Mouse (Mus musculus) kidney, embryonic 16.5 days (tissue): ENCODE measurements around the gene Nostrin. TPM values are rescaled to one million over a fixed set of nuclear protein-coding genes. Genes with fewer than 3 reads are reported as not detected.

ENCODE experiments used
- ATAC-seq: fragments of 200-750 bp; cut with Nextera tagmentation; 2 replicates; pipeline ENCODE4 v1.8.0; 2017; ENCODE audit warnings: moderate TSS enrichment; ENCODE audit not compliant: low FRiP score, low TSS enrichment
- H3K27ac ChIP-seq: fragments of 300-500 bp; sonication (generic); 2 replicates; pipeline ENCODE4 v1.5.1; 2014; ENCODE audit warnings: low read length
- H3K27me3 ChIP-seq: fragments of 300-500 bp; sonication (generic); 2 replicates; pipeline ENCODE4 v1.6.1; 2014; ENCODE audit warnings: low read length, control low read depth, mixed read lengths; ENCODE audit not compliant: insufficient read depth
- H3K36me3 ChIP-seq: fragments of 300-500 bp; sonication (generic); 2 replicates; pipeline ENCODE4 v1.6.1; 2014; ENCODE audit warnings: low read length, control low read depth, mixed read lengths; ENCODE audit not compliant: insufficient read depth
- H3K4me1 ChIP-seq: fragments of 300-500 bp; sonication (generic); 2 replicates; pipeline ENCODE4 v1.6.1; 2014; ENCODE audit warnings: low read length, control low read depth, mixed read lengths; ENCODE audit not compliant: insufficient read depth
- H3K4me2 ChIP-seq: fragments of 300-500 bp; sonication (generic); replicated peaks from 2 replicates; pipeline ENCODE4 v1.6.1; 2014; ENCODE audit warnings: low read depth, low read length
- H3K4me3 ChIP-seq: fragments of 300-500 bp; sonication (generic); 2 replicates; pipeline ENCODE4 v1.5.1; 2014; ENCODE audit warnings: mild to moderate bottlenecking, low read length
- H3K9ac ChIP-seq: fragments of 300-500 bp; sonication (generic); replicated peaks from 2 replicates; pipeline ENCODE4 v1.6.1; 2014; ENCODE audit warnings: low read length
- H3K9me3 ChIP-seq: fragments of 300-500 bp; sonication (generic); 2 replicates; pipeline ENCODE4 v1.6.1; 2016; ENCODE audit warnings: low read length, control low read depth
- WGBS: fragments of 180-500 bp; shearing (Covaris S2); extraction: QIAGEN DNeasy Blood & Tissue Kit; methylation state at CpG from one replicate; pipeline ENCODE4 v1.1.7; 2014; 5-methylcytosine and 5-hydroxymethylcytosine counted together
- polyA plus RNA-seq: library from polyadenylated mRNA; unstranded; fragments of >200 nt; fragmentation: Nextera tagmentation; extraction: Ambion mirVana; gene quantifications from 2 replicates; pipeline ENCODE4 v1.2.1, GENCODE M21; 2015

The Nostrin gene
- polyA plus RNA-seq, 1 experiment from 2014 or later: 7.1 TPM

DNA sequence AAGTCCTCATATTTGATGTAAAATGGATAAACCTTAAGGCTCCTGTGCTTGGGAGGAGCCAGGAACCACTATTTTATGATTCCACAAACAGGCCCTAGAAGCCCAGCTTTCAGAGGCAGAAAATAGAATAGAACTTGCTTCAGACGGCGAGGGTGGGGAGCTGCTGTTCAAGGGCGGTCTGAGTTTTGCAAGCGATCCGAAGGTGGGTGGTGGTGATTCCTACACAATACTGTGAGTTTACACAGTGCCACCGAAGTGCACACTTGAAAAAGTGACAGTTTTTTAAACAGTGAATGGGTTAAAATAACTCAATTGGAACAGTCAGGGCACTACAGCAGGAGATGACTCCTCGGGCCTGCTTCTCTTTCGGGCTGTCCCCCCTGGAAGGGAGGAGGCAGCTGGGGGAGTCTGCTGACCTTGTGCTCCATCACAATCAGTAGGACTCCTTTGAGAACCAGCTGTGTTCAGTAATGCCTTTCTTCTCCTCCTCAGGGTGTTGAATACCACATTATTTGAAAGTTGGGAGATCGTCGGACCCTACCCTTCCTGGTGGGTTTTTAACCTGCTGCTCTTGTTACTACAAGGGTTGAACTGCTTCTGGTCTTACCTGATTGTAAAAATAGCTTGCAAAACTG is 31.0 kb upstream of the Nostrin start:
- Histone ChIP-seq H3K27me3 (no peaks in the 10 kb centered on the region), H3K36me3 (no peaks in the 10 kb centered on the region), H3K4me2 (no peak overlapping the region), H3K4me1 (peaks cover 6% of the 10 kb centered on the region; the same call in 1 of the 2 replicates), H3K27ac (no peak overlapping the region), H3K9ac (no peak overlapping the region), H3K4me3 (no peak overlapping the region), H3K9me3 (no peaks in the 10 kb centered on the region)
- 39% methylated on average over 10 of the region's 10 CpGs for WGBS
- ATAC-seq: peak; percentile 39; the same call in 1 of the 2 replicates

DNA sequence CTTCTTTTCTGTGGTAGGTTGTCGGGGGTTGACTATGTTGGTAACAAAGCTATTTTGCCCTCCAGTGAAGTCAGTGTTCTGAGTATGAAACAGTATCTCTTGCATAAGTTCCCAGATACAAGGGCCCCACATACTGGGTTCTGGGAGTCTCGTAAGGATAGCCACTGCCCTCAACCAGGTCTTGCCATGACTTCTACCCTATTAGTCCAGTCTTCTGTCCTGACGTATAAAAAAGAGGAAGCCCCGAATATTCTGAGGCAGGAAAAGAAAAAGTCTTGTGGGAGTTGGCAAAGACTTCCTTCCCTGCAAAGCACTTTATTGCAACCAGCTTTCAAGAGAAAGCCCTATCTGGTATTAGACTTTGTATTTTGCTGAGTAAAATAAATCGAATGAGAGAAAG is 26.4 kb upstream of the Nostrin start:
- Histone ChIP-seq H3K4me2 (no peak overlapping the region), H3K27me3 (no peaks in the 10 kb centered on the region), H3K36me3 (0 out of 2 replicates have a peak, but pooled peaks cover 3% of the 10 kb centered on the region), H3K9ac (no peak overlapping the region), H3K27ac (peak overlapping the region; percentile 31; the same call in 1 of the 2 replicates), H3K9me3 (no peaks in the 10 kb centered on the region), H3K4me3 (no peak overlapping the region), H3K4me1 (peaks cover 6% of the 10 kb centered on the region; the same call in 1 of the 2 replicates)
- 55% methylated on average over 5 of the region's 5 CpGs for WGBS
- no peak for ATAC-seq

DNA sequence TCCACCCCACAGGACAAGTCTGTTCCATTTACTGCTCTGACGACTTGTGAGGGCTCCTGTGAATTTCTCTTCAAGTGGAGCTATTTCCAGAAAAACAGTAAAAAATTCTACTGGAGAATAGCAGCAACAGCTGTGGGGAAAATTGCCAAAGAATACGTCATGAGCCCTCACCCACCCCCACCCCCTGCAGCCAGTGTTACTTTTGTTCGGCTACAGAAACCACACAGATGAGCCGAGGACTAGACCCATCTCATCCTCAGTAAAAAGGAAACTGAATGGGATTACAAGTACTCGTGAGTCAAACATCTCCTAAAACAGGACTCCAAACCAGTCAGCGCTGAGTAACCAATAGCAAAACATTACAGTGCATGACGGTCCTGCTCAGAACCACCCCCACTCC is 25.9 kb upstream of the Nostrin start:
- Histone ChIP-seq H3K27ac (no peak overlapping the region; the same call in 1 of the 2 replicates), H3K4me3 (no peak overlapping the region), H3K9me3 (no peaks in the 10 kb centered on the region), H3K4me2 (no peak overlapping the region), H3K27me3 (no peaks in the 10 kb centered on the region), H3K4me1 (peaks cover 6% of the 10 kb centered on the region; the same call in 1 of the 2 replicates), H3K36me3 (0 out of 2 replicates have a peak, but pooled peaks cover 3% of the 10 kb centered on the region), H3K9ac (no peak overlapping the region)
- ATAC-seq: no peak
- 58% methylated on average over 7 of the region's 7 CpGs for WGBS

DNA sequence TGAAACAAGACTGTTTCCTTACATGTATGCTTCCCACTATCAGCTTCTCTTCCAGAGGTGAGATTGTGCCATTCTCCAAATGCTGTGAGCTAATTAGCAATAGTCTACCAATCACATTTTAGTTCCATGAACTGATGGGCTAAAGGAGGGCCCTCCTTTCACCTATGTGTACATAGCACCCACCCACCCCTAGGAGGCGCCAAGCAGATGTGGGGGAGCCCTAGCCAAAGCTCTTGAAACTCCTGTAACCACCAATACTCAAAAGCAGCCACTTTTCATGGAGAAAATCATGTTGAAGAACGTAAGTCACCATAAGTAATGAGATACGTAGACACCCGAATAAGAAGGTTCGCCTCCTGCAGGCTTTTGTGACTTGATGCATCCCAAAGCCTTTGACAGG is 23.0 kb upstream of the Nostrin start:
- peaks cover 6% of the 10 kb centered on the region; the same call in 1 of the 2 replicates for H3K4me1 ChIP-seq
- H3K36me3 ChIP-seq: peaks cover 11% of the 10 kb centered on the region; the same call in 1 of the 2 replicates
- no peak for ATAC-seq
- H3K4me3 ChIP-seq: no peak overlapping the region
- peaks cover 5% of the 10 kb centered on the region for H3K9me3 ChIP-seq
- no peak overlapping the region for H3K4me2 ChIP-seq
- WGBS: 89% methylated on average over 5 of the region's 5 CpGs
- no peaks in the 10 kb centered on the region for H3K27me3 ChIP-seq
- H3K9ac ChIP-seq: no peak overlapping the region
- H3K27ac ChIP-seq: no peak overlapping the region

DNA sequence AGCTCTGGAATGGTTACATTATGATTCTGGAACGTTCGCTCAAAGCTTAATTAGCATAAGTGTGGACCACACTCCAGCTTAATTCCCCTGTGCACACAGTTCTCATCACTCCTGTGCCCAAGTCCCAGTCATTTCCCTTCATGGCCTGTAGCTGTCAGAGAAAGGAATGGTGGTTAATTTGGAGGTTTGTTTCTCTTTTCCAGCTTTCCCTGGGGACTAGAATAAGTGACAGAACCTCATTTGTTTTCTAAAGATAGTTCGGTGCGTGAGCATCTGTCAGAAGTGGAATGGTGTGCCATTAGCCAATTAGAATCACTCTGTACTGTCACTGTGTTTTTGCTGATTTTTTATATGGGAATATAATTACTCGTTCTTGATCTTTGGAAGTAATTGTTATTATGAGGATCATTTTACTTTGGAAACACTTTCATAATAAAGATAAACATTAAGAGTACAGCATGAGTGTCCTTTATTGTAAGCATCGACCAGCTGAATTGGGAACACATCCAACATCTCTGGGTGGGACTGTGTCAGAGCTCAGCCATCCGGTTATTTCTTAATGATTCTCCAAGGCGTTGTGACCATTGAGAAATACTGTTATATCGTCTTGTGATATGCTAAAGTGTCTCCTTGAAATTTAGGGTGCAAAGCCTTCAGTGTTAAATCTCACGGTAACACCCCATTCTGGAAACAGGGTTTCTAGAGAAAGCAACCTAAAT is 21.6 kb upstream of the Nostrin start:
- Histone ChIP-seq H3K4me2 (no peak overlapping the region), H3K4me3 (no peak overlapping the region), H3K4me1 (peaks cover 4% of the 10 kb centered on the region; the same call in 1 of the 2 replicates), H3K9me3 (peaks cover 5% of the 10 kb centered on the region), H3K9ac (no peak overlapping the region), H3K27ac (no peak overlapping the region), H3K27me3 (no peaks in the 10 kb centered on the region), H3K36me3 (peaks cover 11% of the 10 kb centered on the region; the same call in 1 of the 2 replicates)
- 81% methylated on average over 10 of the region's 10 CpGs for WGBS
- ATAC-seq: no peak

DNA sequence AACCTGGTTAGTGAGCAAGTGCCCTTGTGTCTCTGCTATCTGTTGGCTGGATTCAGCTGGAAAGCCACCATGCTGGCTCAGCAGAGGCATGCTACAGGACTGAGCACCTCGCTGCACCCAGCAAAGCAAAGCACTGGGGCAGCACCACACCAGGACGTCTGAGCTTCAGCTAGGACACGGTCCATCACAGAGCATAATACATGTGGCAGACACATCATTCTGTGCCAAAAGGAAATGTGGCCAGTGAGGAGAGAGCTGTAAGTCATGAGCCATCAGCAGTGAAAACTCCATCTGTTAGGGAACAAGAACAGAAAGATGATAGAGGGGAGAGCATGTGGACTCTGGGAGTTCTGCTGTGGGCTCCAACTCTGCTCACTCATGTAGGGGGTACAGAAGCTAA is 19.7 kb upstream of the Nostrin start:
- 81% methylated on average over 3 of the region's 3 CpGs for WGBS
- no peak overlapping the region for H3K27ac ChIP-seq
- H3K4me2 ChIP-seq: no peak overlapping the region
- no peak overlapping the region for H3K4me3 ChIP-seq
- H3K4me1 ChIP-seq: peaks cover 5% of the 10 kb centered on the region; the same call in 1 of the 2 replicates
- peaks cover 11% of the 10 kb centered on the region; the same call in 1 of the 2 replicates for H3K36me3 ChIP-seq
- ATAC-seq: no peak
- H3K9ac ChIP-seq: no peak overlapping the region
- no peaks in the 10 kb centered on the region for H3K27me3 ChIP-seq
- H3K9me3 ChIP-seq: peaks cover 5% of the 10 kb centered on the region

DNA sequence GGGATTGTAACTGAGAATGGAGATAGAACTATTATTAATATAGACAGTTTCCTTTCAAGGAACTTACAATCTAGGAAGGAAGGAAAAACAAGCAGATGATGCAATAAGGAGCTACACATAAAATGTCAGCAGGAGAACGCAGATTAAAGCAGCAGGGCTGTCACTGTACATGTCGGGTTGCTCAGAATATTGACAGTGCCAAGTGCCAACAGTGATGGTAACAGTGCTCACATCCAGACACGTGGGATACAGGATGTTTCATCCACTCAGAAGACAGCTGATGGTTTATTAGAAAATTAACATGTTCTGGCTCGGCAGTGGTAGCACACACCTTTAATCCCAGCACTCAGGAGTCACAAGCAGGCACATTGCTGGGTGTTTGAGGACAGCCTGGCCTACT is 18.8 kb upstream of the Nostrin start:
- H3K9me3 ChIP-seq: peaks cover 5% of the 10 kb centered on the region
- no peak for ATAC-seq
- WGBS: 55% methylated on average over 4 of the region's 4 CpGs
- H3K4me1 ChIP-seq: peaks cover 5% of the 10 kb centered on the region; the same call in 1 of the 2 replicates
- H3K9ac ChIP-seq: no peak overlapping the region
- H3K4me2 ChIP-seq: no peak overlapping the region
- H3K4me3 ChIP-seq: no peak overlapping the region
- H3K27me3 ChIP-seq: no peaks in the 10 kb centered on the region
- H3K27ac ChIP-seq: no peak overlapping the region
- peaks cover 8% of the 10 kb centered on the region; the same call in 1 of the 2 replicates for H3K36me3 ChIP-seq

GRCm38 (mm10) chr2:69118994-69119393 is 16.6 kb upstream of the Nostrin start:
- 89% methylated on average over 1 of the region's 1 CpGs for WGBS
- Histone ChIP-seq H3K4me1 (peaks cover 5% of the 10 kb centered on the region; the same call in 1 of the 2 replicates), H3K27me3 (no peaks in the 10 kb centered on the region), H3K4me2 (no peak overlapping the region), H3K9me3 (peaks cover 5% of the 10 kb centered on the region), H3K9ac (no peak overlapping the region), H3K27ac (no peak overlapping the region), H3K4me3 (no peak overlapping the region), H3K36me3 (peaks cover 8% of the 10 kb centered on the region; the same call in 1 of the 2 replicates)
- no peak for ATAC-seq

DNA sequence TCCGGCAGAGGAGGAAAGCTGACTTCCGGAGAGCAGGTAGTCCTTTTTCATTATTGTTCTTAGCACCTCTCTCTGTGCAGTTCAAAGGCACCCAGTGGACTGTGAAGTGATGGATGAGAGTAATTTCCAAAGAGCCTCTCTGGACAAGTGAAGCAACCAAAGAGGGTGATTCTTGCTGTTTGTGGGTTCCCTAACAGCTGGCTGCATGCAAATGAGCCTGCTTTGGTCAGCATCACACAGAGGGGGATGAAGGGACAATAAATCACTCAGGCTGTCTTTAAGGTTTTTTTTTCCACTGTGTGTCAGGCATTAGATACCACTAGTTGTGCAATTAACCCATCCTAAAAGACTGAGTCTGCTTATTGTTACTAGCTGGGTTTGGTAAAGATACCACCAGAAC is 15.9 kb upstream of the Nostrin start:
- Histone ChIP-seq H3K9ac (no peak overlapping the region), H3K4me3 (no peak overlapping the region), H3K27me3 (no peaks in the 10 kb centered on the region), H3K27ac (no peak overlapping the region), H3K9me3 (peaks cover 5% of the 10 kb centered on the region), H3K36me3 (peaks cover 8% of the 10 kb centered on the region; the same call in 1 of the 2 replicates), H3K4me1 (peaks cover 5% of the 10 kb centered on the region; the same call in 1 of the 2 replicates), H3K4me2 (no peak overlapping the region)
- no peak for ATAC-seq
- 21% methylated on average over 2 of the region's 2 CpGs for WGBS

GRCm38 (mm10) chr2:69121681-69122080 is 13.9 kb upstream of the Nostrin start:
- no peak overlapping the region for H3K27ac ChIP-seq
- no peak for ATAC-seq
- H3K4me1 ChIP-seq: peaks cover 5% of the 10 kb centered on the region; the same call in 1 of the 2 replicates
- no peak overlapping the region for H3K9ac ChIP-seq
- H3K4me2 ChIP-seq: no peak overlapping the region
- 87% methylated on average over 4 of the region's 4 CpGs for WGBS
- no peaks in the 10 kb centered on the region; the same call in 1 of the 2 replicates for H3K9me3 ChIP-seq
- no peaks in the 10 kb centered on the region for H3K36me3 ChIP-seq
- no peak overlapping the region for H3K4me3 ChIP-seq
- no peaks in the 10 kb centered on the region for H3K27me3 ChIP-seq
